23 mouse cellular contexts compared by ENCODE assay signal in genomic region chr16:20265089-20265488, GRCm38 (mm10). TPM values are rescaled to one million over a fixed set of nuclear protein-coding genes. Genes with fewer than 3 reads are reported as not detected.
DNase-seq lines count a peak whose midpoint lies in the region; ATAC-seq and TF ChIP-seq lines count a peak whose summit lies in the region.
"Had no signal": no experiment of that assay in that cellular context is flagged by ENCODE, and none has a peak within 500 bp of the region (broad histone marks: within the 10 kb centered on the region; RNA-seq: fewer than 3 reads in every experiment).

No protein-coding gene starts in this region.

- TF ChIP-seq POLR2A in CH12.LX (IDR thresholded peaks at IDR 0.05; ENCODE audit: low read depth, low read length): no peak

- no peak for TF ChIP-seq RAD21 in CH12.LX (IDR thresholded peaks at IDR 0.05; ENCODE audit: low read depth, low read length)

- H3K9ac ChIP-seq in heart, postnatal 0 days (replicated peaks; ENCODE audit: low read depth, low read length): no peak overlapping the region
- no peak overlapping the region for H3K9ac ChIP-seq in heart, embryonic 12.5 days
- no peak overlapping the region for H3K9ac ChIP-seq in CH12.LX (ENCODE audit: insufficient read depth, low read depth)
- H3K9ac ChIP-seq in liver, postnatal 0 days (replicated peaks): no peak overlapping the region
- H3K9ac ChIP-seq: embryonic facial prominence, embryonic 12.5 days; forebrain, embryonic 12.5 days; hindbrain, embryonic 12.5 days had no signal

- in situ Hi-C loops in CH12.LX (cut with MboI; ENCODE audit: low pct_ligation_motif_present, low pct_unique_long_range_greater_than_20kb, low sequenced_read_pairs): no loop called here

- no peaks in the 10 kb centered on the region for H3K4me1 ChIP-seq in heart, postnatal 0 days (ENCODE audit: control insufficient read depth, insufficient read depth)
- 0 out of 2 replicates have a peak, but pooled peaks cover 4% of the 10 kb centered on the region for H3K4me1 ChIP-seq in heart, embryonic 12.5 days (replicated peaks)
- peaks cover 0 to 17% of the 10 kb centered on the region in 2 experiments; a peak in 2 of 4 replicates for H3K4me1 ChIP-seq in CH12.LX (ENCODE audit: control insufficient read depth in 1 of 2, insufficient read depth in 2 of 2)
- no peaks in the 10 kb centered on the region for H3K4me1 ChIP-seq in liver, postnatal 0 days (ENCODE audit: insufficient read depth)
- H3K4me1 ChIP-seq: embryonic facial prominence, embryonic 12.5 days; forebrain, embryonic 12.5 days; heart, embryonic 10.5 days; hindbrain, embryonic 12.5 days had no signal

- H3K36me3 ChIP-seq in heart, postnatal 0 days (replicated peaks; ENCODE audit: control insufficient read depth, insufficient read depth, low read length): no peaks in the 10 kb centered on the region
- H3K36me3 ChIP-seq in heart, embryonic 12.5 days: no peaks in the 10 kb centered on the region
- no peaks in the 10 kb centered on the region for H3K36me3 ChIP-seq in CH12.LX (replicated peaks in 1 of 2; ENCODE audit: control insufficient read depth in 1 of 2, insufficient read depth in 1 of 2, low read length in 1 of 2)
- no peaks in the 10 kb centered on the region for H3K36me3 ChIP-seq in liver, postnatal 0 days (replicated peaks; ENCODE audit: insufficient read depth, low read length)
- H3K36me3 ChIP-seq: embryonic facial prominence, embryonic 12.5 days; forebrain, embryonic 12.5 days; heart, embryonic 10.5 days; hindbrain, embryonic 12.5 days had no signal

- H3K27ac ChIP-seq in heart, postnatal 0 days (ENCODE audit: low read depth): 0 out of 2 replicates have a peak overlapping the region, but pooled peaks have one; percentile 26
- H3K27ac ChIP-seq in heart, embryonic 12.5 days (ENCODE audit: poor library complexity, severe bottlenecking): no peak overlapping the region
- no peak overlapping the region for H3K27ac ChIP-seq in CH12.LX (ENCODE audit: insufficient read depth, low read depth)
- H3K27ac ChIP-seq in liver, postnatal 0 days (ENCODE audit: low read depth): no peak overlapping the region
- H3K27ac ChIP-seq: embryonic facial prominence, embryonic 12.5 days; forebrain, embryonic 12.5 days; heart, embryonic 10.5 days; hindbrain, embryonic 12.5 days had no signal

- ATAC-seq in heart, postnatal 0 days (ENCODE audit: insufficient read depth, low read depth): no peak
- ATAC-seq in heart, embryonic 12.5 days (ENCODE audit: insufficient number of reproducible peaks, low FRiP score): no peak
- peak; percentile 53 to 65; a peak in 3 of 4 replicates for ATAC-seq in hematopoietic stem cell, adult 5-6 weeks (replicated peaks in 1 of 2; ENCODE audit: insufficient read depth in 1 of 2, low FRiP score in 2 of 2, low TSS enrichment in 1 of 2, low read depth in 1 of 2, poor library complexity in 2 of 2, severe bottlenecking in 2 of 2)
- ATAC-seq in liver, postnatal 0 days: no peak
- ATAC-seq: forebrain, embryonic 16.5 days; hindbrain, embryonic 16.5 days had no signal

- no peak overlapping the region for H3K4me3 ChIP-seq in heart, postnatal 0 days (ENCODE audit: low read depth, low read length)
- no peak overlapping the region for H3K4me3 ChIP-seq in heart, embryonic 12.5 days
- peak overlapping the region in 2 of 3 experiments; percentile 10 to 27 for H3K4me3 ChIP-seq in CH12.LX (replicated peaks in 1 of 3; ENCODE audit: low read depth in 2 of 3, low read length in 2 of 3, poor library complexity in 1 of 3)
- H3K4me3 ChIP-seq in liver, postnatal 0 days (ENCODE audit: low read depth, low read length): no peak overlapping the region
- H3K4me3 ChIP-seq: embryonic facial prominence, embryonic 12.5 days; forebrain, embryonic 12.5 days; heart, embryonic 10.5 days; hindbrain, embryonic 12.5 days had no signal

- no peak for DNase-seq in heart, postnatal 0 days (ENCODE audit: low spot score)
- no peak for DNase-seq in CH12.LX (ENCODE audit: extremely low read depth)
- no peak for DNase-seq in right cerebral cortex, postnatal 10 days (ENCODE audit: low spot score in 2 of 2)
- no peak for DNase-seq in liver, postnatal 0 days
- no peak for DNase-seq in lung, postnatal 36 days
- DNase-seq: adrenal gland, adult 2 months; adrenal gland, postnatal 25 days; B cell, adult 2 months; cerebellum, adult 2 months; cerebellum, postnatal 14 days; gastrocnemius, postnatal 14 days; heart, adult 11 months; heart, postnatal 36 days; kidney, adult 11 months; kidney, adult 9 months had no signal

- H3K27me3 ChIP-seq in heart, postnatal 0 days (ENCODE audit: control insufficient read depth, insufficient read depth, low read length): no peaks in the 10 kb centered on the region
- peaks cover 6% of the 10 kb centered on the region; the same call in 1 of the 2 replicates for H3K27me3 ChIP-seq in heart, embryonic 12.5 days (replicated peaks)
- no peaks in the 10 kb centered on the region for H3K27me3 ChIP-seq in CH12.LX (replicated peaks)
- no peaks in the 10 kb centered on the region for H3K27me3 ChIP-seq in liver, postnatal 0 days (ENCODE audit: insufficient read depth, low read length)
- H3K27me3 ChIP-seq: embryonic facial prominence, embryonic 12.5 days; forebrain, embryonic 12.5 days; hindbrain, embryonic 12.5 days had no signal

- TF ChIP-seq CTCF in heart, postnatal 0 days (IDR thresholded peaks at IDR 0.05; ENCODE audit: low read depth): no peak
- TF ChIP-seq CTCF in CH12.LX (conservative IDR thresholded peaks at IDR 0.05 in 1 of 2, IDR thresholded peaks at IDR 0.05 in 1 of 2; ENCODE audit: low read depth in 2 of 2, low read length in 2 of 2): no peak
- no peak for TF ChIP-seq CTCF in liver, postnatal 0 days (IDR thresholded peaks at IDR 0.05; ENCODE audit: low read depth)

- TF ChIP-seq EP300 in heart, postnatal 0 days (IDR thresholded peaks at IDR 0.05; ENCODE audit: low read depth): no peak
- TF ChIP-seq EP300 in CH12.LX (IDR thresholded peaks at IDR 0.05; ENCODE audit: low read length): no peak
- TF ChIP-seq EP300 in liver, postnatal 0 days (IDR thresholded peaks at IDR 0.05; ENCODE audit: low read depth): no peak

- H3K79me2 ChIP-seq in CH12.LX (replicated peaks; ENCODE audit: control insufficient read depth, extremely low read depth, insufficient read depth, poor library complexity, severe bottlenecking): no peaks in the 10 kb centered on the region

- WGBS in heart, postnatal 0 days: 46% methylated on average over 7 of the region's 7 CpGs
- WGBS in heart, embryonic 12.5 days: 55% methylated on average over 7 of the region's 7 CpGs
- WGBS in liver, postnatal 0 days (ENCODE audit: insufficient replicate concordance): 65% methylated on average over 7 of the region's 7 CpGs

- H3K4me2 ChIP-seq in heart, postnatal 0 days (ENCODE audit: low read depth, low read length): 0 out of 2 replicates have a peak overlapping the region, but pooled peaks have one; percentile 4
- no peak overlapping the region for H3K4me2 ChIP-seq in heart, embryonic 12.5 days
- H3K4me2 ChIP-seq in CH12.LX (ENCODE audit: insufficient read depth, low read depth, poor library complexity, severe bottlenecking): peak overlapping the region; percentile 70
- H3K4me2 ChIP-seq in liver, postnatal 0 days (ENCODE audit: low read depth, low read length): no peak overlapping the region
- H3K4me2 ChIP-seq: embryonic facial prominence, embryonic 12.5 days; forebrain, embryonic 12.5 days; hindbrain, embryonic 12.5 days had no signal

- H3K9me3 ChIP-seq in heart, postnatal 0 days (replicated peaks; ENCODE audit: control insufficient read depth, low read length): no peaks in the 10 kb centered on the region
- H3K9me3 ChIP-seq in heart, embryonic 12.5 days (replicated peaks): no peaks in the 10 kb centered on the region
- H3K9me3 ChIP-seq in CH12.LX (replicated peaks; ENCODE audit: low read length): no peaks in the 10 kb centered on the region
- no peaks in the 10 kb centered on the region for H3K9me3 ChIP-seq in liver, postnatal 0 days (ENCODE audit: low read length)
- H3K9me3 ChIP-seq: embryonic facial prominence, embryonic 12.5 days; forebrain, embryonic 12.5 days; heart, embryonic 10.5 days; hindbrain, embryonic 12.5 days had no signal

- dilution Hi-C loops in CH12.LX (cut with MboI; ENCODE audit: extremely low pct_ligation_motif_present, extremely low pct_unique_long_range_greater_than_20kb, low sequenced_read_pairs): no loop called here

TF ChIP-seq in CH12.LX, 34 proteins besides CTCF, POLR2A, EP300 and RAD21:
- TF ChIP-seq NRF1 (IDR thresholded peaks at IDR 0.05; ENCODE audit: low read depth, low read length) (no peak), RCOR1 (conservative IDR thresholded peaks at IDR 0.05; ENCODE audit: low read depth, low read length) (no peak)
TF ChIP-seq in CH12.LX: peak in this region for 0.

RNA-seq across cellular contexts. Expression of gene Map6d1, which starts 23.9 kb away (rescaled TPM):
- 0.19 and 1.9 TPM in 2 replicates for total RNA-seq in heart, postnatal 0 days (2014; rRNA removed; ENCODE audit: low replicate concordance)
- 0.18 and 0.19 TPM in 2 replicates for polyA plus RNA-seq in heart, postnatal 0 days (2015; fragmentation: Nextera tagmentation; extraction: Ambion mirVana)
- polyA plus RNA-seq in heart, embryonic 12.5 days (2016; fragmentation: Nextera tagmentation; extraction: Ambion mirVana): 1.3 TPM in 2 replicates
- 0.04 and 0.08 TPM in 2 replicates for total RNA-seq in CH12.LX (2012; rRNA removed)
- not detected in 2 replicates for total RNA-seq in CH12.LX (2014; rRNA removed)
- polyA plus RNA-seq in CH12.LX (2012; ENCODE audit: insufficient read length, low read depth): 0.15 and 0.20 TPM in 2 replicates
- not detected in 2 replicates for total RNA-seq in hematopoietic stem cell, adult 5-6 weeks (2017)
- polyA plus RNA-seq in liver, postnatal 0 days (2015; fragmentation: Nextera tagmentation; extraction: Ambion mirVana): not detected in 2 replicates

RNA-seq across cellular contexts. Expression of gene Parl, which starts 37.1 kb away (rescaled TPM):
- total RNA-seq in heart, postnatal 0 days (2014; rRNA removed; ENCODE audit: low replicate concordance): 46.7 and 137 TPM in 2 replicates
- 114 and 119 TPM in 2 replicates for polyA plus RNA-seq in heart, postnatal 0 days (2015; fragmentation: Nextera tagmentation; extraction: Ambion mirVana)
- polyA plus RNA-seq in heart, embryonic 12.5 days (2016; fragmentation: Nextera tagmentation; extraction: Ambion mirVana): 74.6 and 75.8 TPM in 2 replicates
- total RNA-seq in CH12.LX (2012; rRNA removed) (101 and 116 TPM in 2 replicates), CH12.LX (2014; rRNA removed) (166 and 205 TPM in 2 replicates)
- 209 and 247 TPM in 2 replicates for polyA plus RNA-seq in CH12.LX (2012; ENCODE audit: insufficient read length, low read depth)
- 78.4 and 234 TPM in 2 replicates for total RNA-seq in hematopoietic stem cell, adult 5-6 weeks (2017)
- polyA plus RNA-seq in liver, postnatal 0 days (2015; fragmentation: Nextera tagmentation; extraction: Ambion mirVana): 51.7 and 54.9 TPM in 2 replicates

Comparison
In these comparisons a context has a peak if more than half of its experiments do, and no peak if none do; other contexts are left out.
1. H3K4me2 ChIP-seq: peak in heart, postnatal 0 days (single experiment) and CH12.LX (single experiment); none in heart, embryonic 12.5 days (single experiment) and liver, postnatal 0 days (single experiment).
2. ATAC-seq: peak in hematopoietic stem cell, adult 5-6 weeks (2 of 2); none in heart, postnatal 0 days (single experiment), heart, embryonic 12.5 days (single experiment) and liver, postnatal 0 days (single experiment).
3. H3K4me3 ChIP-seq: peak in CH12.LX (2 of 3); none in heart, postnatal 0 days (single experiment), heart, embryonic 12.5 days (single experiment) and liver, postnatal 0 days (single experiment).